Mouse (Mus musculus): Measurements from ENCODE around the gene Abhd14b.

GRCm38 (mm10) chr9:106482578-106483115 is 35.4 kb downstream of the Abhd14b start:
- TF ChIP-seq CTCF (IDR thresholded peaks at IDR 0.05; ENCODE audit: borderline replicate concordance, control insufficient read depth, extremely low read depth, insufficient read depth, low read length, poor library complexity) (no peak), POLR2A (IDR thresholded peaks at IDR 0.05; ENCODE audit: control insufficient read depth, extremely low read depth, insufficient read depth, low read length, poor library complexity) (no peak)
